Mouse (Mus musculus) brain, embryonic 14.5 days (tissue): ENCODE results near the gene Ncam1. TPM values are rescaled to one million over a fixed set of nuclear protein-coding genes. Genes with fewer than 3 reads are reported as not detected.

Experiments
- DNase-seq: peaks from one replicate; pipeline ENCODE4 v3.0.0-alpha.2; 2011; ENCODE audit warnings: low read depth
- CTCF ChIP-seq: fragments of 200-500 bp; IDR thresholded peaks from 2 replicates; pipeline ENCODE4 v1.5.1; 2012; ENCODE audit warnings: inconsistent platforms, mild to moderate bottlenecking, moderate library complexity, borderline replicate concordance; ENCODE audit not compliant: insufficient read depth, insufficient read length; ENCODE audit errors: extremely low read depth
- POLR2A ChIP-seq: fragments of 200-500 bp; IDR thresholded peaks from 2 replicates; pipeline ENCODE4 v1.6.1; 2012; ENCODE audit warnings: mild to moderate bottlenecking, inconsistent platforms, borderline replicate concordance; ENCODE audit not compliant: poor library complexity, insufficient read depth, insufficient read length, severe bottlenecking; ENCODE audit errors: extremely low read depth
- polyA plus RNA-seq: library from polyadenylated mRNA; depleted of rRNA; stranded (reverse); fragments of >200 nt; gene quantifications from 2 replicates; pipeline ENCODE4 v1.2.3, GENCODE M21; 2012

Gene Ncam1
- polyA plus RNA-seq, 1 experiment: 231 TPM

DNA sequence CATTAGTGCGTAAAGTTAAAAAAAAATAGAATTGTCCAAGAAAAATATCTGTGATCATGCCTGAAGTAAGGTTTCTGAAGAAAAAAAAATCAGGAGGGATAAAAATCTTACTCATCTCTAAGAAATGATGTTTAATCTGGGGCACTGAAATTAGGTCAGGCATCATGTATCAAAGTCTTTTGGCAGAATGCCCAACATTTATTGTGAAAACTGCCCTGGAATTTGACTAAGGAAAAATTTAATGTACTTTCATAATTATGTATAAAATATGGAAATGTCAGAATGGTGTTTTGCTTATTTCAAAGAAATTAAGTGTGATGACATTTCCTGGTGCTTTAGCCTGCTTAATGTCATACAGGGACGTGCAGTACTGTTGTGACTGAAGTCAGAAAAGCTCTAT lies 52.5 kb downstream of the Ncam1 start:
- TF ChIP-seq CTCF: no peak
- no peak for TF ChIP-seq POLR2A
- no peak for DNase-seq

DNA sequence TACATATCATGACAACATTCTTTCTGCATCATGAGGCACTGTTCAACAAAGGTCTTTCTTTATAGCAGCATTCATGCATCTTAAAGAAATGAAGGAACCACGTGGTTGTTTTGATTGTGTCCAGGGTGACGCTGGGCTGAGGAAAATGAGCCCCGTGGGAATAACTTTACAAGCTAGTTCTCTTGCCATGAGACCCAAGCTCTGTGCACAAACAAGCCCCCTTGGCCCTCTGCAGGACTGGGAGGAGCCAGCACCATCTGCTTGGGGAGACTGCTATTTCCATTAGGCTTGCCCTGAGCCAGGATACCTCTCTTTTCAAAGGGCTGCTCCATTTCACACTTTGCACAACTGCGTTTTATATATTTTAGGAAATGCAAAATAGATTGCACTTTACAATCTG lies 53.0 kb downstream of the Ncam1 start:
- TF ChIP-seq POLR2A (no peak), CTCF (peak; percentile 7; the same call in 1 of the 2 replicates)
- peak; percentile 89 for DNase-seq

DNA sequence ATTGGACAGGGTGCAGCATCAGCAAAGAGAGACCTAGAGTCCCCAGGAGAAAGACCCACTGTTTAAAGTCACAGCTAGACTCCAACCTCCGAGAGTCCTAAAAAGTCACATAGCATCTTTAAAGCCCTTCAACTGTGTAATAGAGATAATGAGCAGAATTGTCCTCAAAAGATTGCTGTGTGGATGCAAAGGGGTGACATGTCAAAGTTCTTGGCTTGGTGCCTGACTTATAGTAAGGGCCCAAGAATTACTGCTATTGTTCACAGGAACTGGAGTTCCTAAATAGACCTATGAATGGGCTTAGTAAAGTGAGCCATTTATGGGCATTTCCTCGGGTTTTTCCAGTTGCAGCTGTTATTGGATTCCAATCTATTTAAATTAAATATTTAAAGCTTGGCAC lies 54.4 kb downstream of the Ncam1 start:
- peak; percentile 48 for DNase-seq
- TF ChIP-seq POLR2A: no peak
- TF ChIP-seq CTCF: no peak

GRCm38 (mm10) chr9:49739935-49740334 lies 58.8 kb downstream of the Ncam1 start:
- no peak for DNase-seq
- TF ChIP-seq POLR2A (no peak), CTCF (no peak)

DNA sequence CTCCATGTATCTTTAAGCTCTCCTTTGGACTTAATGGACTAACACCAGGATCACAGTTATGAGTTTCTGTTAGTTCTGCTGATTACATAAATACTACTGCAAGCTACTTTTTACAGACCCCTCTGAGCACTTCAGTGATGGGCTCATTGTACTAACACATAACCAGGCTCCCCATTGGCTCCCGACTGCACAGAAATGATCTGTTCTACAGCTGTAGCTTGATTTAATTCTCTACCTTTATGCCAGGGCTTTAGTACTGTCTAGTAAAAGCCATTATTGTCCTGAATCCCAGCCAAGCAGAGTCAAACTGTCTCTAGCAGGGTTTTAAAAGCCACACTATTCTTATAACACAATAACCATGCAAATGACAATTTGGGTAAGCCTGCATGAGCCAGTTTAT lies 60.2 kb downstream of the Ncam1 start:
- DNase-seq: peak; percentile 48
- TF ChIP-seq POLR2A: no peak
- TF ChIP-seq CTCF: no peak

- TF ChIP-seq CTCF (no peak), POLR2A (no peak)
- no peak for DNase-seq
Observed at GRCm38 (mm10) chr9:49737166-49737565, 61.6 kb downstream of the Ncam1 start.

DNA sequence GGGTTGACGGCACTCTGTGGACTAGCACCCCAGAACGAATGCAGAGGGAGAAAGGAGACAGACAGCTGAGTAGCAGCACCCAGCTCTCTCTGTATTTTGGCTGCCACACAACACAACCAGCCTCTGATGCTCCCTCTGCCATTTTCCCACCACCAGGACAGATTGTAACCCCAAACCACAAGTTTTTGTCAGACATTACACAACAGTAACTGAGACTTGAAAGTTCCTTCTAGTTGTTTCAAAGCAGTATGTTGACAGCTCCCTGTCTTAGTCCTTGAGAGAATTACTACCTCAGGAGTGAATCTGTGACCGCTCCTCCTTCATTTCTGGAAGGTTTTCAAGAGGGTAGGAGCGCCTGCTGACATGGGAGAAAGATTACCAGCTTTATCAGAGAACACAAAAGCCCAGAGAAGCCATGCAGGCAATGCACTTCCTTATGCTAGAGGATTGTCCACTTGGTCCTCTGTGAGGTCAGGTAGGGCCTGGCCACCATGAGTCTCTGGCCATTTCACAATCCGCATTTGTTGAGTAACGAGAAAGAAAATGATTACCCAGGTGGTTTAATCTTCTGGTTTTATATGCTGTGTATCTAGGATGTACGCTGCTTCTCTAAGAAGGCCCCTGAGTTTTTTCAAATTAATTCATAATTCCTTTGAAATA lies 64.2 kb downstream of the Ncam1 start:
- TF ChIP-seq CTCF (no peak), POLR2A (no peak)
- DNase-seq: no peak

GRCm38 (mm10) chr9:49733726-49734125 lies 65.0 kb downstream of the Ncam1 start:
- no peak for DNase-seq
- TF ChIP-seq POLR2A (no peak), CTCF (no peak)

GRCm38 (mm10) chr9:49729479-49729878 lies 69.2 kb downstream of the Ncam1 start:
- DNase-seq: peak; percentile 34
- TF ChIP-seq CTCF (no peak), POLR2A (no peak)

DNA sequence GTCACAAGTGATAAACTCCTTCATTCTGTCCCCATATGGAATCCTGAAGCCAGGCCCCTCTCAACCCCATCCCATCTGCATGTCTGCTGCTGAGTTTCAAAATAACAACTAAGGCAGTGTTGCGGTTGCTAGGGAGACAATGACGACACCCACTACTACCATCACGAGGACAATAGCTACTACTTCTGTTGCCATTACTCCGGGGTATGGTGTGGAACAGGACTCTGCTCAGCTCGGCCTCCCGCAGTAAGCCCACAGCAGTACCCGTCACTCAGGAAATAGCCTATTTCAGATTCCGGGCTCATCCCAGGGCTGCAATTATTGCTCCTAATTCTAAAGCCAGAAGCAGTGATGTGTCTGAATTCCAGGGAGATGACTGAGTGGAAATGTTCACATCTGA lies 70.5 kb downstream of the Ncam1 start:
- TF ChIP-seq POLR2A (no peak), CTCF (no peak)
- DNase-seq: peak; percentile 75

GRCm38 (mm10) chr9:49722765-49723164 lies 76.0 kb downstream of the Ncam1 start:
- TF ChIP-seq POLR2A (no peak), CTCF (no peak)
- peak; percentile 28 for DNase-seq

DNA sequence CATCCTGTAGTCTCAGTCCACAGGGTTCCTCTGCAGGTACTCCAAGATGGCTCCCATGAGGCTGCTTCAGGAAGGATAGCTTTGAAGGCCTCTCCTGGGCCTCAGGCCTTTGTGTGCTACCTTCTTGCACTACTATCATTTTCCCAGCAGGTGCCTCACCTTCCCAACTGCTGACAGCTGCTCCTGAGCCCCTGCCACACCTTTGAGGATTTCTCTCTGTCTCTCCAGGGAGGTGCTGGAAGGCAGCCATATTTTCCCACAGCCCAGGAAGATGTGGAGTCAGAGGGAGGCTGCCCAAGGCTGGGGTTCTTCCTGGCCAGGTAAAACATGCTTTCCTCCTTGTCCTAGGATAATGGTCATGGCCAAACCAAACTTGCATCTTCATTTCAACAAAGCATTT lies 83.6 kb downstream of the Ncam1 start:
- TF ChIP-seq CTCF: peak; percentile 12; the same call in 1 of the 2 replicates
- no peak for TF ChIP-seq POLR2A
- no peak for DNase-seq

GRCm38 (mm10) chr9:49714091-49714490 lies 84.6 kb downstream of the Ncam1 start:
- TF ChIP-seq CTCF (no peak), POLR2A (no peak)
- DNase-seq: no peak

DNA sequence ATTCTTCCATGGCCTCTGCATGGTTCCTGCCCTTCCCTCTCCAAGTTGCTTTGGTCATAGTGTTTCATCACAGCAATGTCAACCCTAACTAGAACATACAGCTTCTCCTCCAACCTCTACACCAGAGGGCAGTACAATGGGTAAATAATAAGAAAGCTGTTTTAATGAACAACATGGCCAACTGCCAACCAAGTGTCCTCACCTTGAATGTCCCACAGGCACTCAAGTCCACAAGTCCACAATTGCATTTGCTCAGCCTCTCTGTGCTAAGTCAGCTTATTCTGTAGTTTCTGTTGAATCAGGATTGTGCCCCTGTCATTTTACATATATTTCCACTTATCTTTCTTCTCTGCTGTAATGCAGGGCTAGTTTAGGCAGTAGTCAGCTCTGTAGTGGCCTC lies 91.1 kb downstream of the Ncam1 start:
- TF ChIP-seq POLR2A: no peak
- TF ChIP-seq CTCF: no peak
- DNase-seq: no peak
